Mouse (Mus musculus) lung, postnatal 25 days (tissue): ENCODE results near the gene Nfkb2.

Experiments
- DNase-seq: peaks from one replicate; pipeline ENCODE4 v3.0.0; 2022; ENCODE audit warnings: low spot score

Gene Nfkb2

GRCm38 (mm10) chr19:46344710-46345419 is 40.7 kb downstream of the Nfkb2 start:
- no peak for DNase-seq

DNA sequence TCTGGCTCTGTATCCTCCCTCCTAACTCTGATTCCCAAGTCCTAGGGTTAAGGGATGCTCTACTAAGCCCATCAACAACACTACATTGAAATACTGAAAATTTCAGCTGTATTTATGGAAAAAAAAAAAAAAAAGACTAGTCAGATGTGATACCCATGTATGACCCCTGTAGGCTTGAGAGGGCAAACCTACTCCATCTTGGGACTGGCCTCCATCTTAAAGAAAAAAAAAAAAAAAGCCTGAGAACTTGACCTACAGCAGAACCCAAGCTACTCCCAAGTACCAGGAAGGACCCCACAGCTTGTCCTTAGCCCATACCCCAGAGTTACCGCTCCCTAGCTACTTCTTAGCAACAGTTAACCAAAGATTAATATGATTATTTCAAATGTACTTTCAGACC is 43.0 kb downstream of the Nfkb2 start:
- DNase-seq, result no peak

GRCm38 (mm10) chr19:46347936-46348668 is 44.0 kb downstream of the Nfkb2 start:
- DNase-seq, result no peak

- DNase-seq, result peak; percentile 58
These were observed 44.8 kb downstream of the Nfkb2 start for GRCm38 (mm10) chr19:46348761-46349458.

- no peak for DNase-seq
These were observed 45.4 kb downstream of the Nfkb2 start for GRCm38 (mm10) chr19:46349550-46349949.

- peak; percentile 41 for DNase-seq
These were observed 46.2 kb downstream of the Nfkb2 start, which contains the start of gene 2310034G01Rik for GRCm38 (mm10) chr19:46350168-46350932. 2310034G01Rik (minus strand) TSS chr19:46350302.

DNA sequence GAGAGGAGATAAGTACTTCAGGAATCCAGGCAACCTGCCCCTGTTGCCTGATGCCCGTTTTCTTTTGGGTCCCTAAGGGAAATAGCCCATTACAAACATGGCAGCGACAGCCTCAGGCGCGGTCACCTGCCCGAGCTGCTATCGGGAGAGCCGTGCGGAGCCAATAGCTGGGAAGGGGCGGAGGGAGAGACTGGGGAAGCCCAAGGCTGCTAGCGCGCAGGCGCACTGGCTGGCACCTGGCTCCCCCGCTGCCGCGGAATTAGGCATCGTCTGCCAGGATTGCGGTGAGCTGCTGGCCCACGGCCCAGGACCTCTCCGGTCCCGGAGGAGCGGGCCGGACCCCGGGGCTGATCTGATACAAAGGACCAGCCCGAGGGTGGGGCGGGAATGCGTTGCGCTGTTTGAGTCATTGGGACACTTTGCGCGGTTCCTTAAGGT is 52.6 kb downstream of the Nfkb2 start:
- DNase-seq, result peak; percentile 91

DNA sequence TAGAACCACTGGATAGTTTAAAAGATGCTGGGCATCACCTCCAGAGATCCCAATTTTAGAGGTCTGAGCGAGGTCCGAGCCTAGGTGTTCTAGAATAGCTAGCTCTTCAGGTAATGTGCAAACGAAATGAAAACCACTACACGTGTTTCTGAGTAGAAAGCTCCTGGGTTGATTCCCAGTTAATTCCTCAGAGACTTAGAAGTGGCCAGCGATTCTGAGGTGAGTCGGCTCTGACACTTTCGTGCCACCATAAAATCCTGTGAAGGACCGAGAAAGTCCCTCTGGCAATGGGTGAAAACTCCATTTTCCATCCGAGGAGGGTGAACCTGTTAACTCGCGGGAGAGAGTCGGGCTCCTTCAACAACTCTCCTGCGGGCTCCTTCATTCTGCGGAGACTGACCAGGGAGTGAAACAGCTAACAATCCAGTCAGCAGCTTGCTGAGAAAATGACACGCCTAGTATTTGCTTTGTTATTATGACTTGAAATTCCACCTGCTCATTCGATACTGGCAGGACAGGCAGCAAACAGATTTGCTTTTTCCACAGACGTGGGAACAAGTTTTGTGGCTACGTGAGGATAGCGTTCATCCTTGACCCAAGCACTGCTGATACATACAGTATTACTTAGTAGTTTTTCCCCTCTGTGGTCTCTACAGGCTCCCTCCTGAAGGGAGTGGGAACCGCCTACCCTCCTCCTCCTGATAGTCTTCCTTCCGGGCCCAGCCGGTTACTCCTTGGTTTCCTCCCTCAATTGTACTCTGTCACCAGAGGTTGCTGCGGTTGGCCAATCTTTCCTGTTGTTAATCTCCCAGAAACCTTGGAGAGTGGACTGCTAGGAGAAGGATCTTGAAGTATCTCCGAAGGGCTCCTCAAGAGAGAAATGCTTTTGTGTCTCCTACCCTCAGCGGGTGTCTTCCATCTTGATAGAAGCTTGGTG is 53.5 kb downstream of the Nfkb2 start:
- peak; percentile 50 for DNase-seq

GRCm38 (mm10) chr19:46358381-46358780 is 54.3 kb downstream of the Nfkb2 start:
- no peak for DNase-seq
